Mouse (Mus musculus) midbrain, postnatal 0 days (tissue): ENCODE measurements around the gene Fiz1. TPM values are rescaled to one million over a fixed set of nuclear protein-coding genes. Genes with fewer than 3 reads are reported as not detected.
A peak's percentile ranks its signal among the peaks of the same experiment; 100 is the strongest.

Source experiments
- ATAC-seq: fragments of 200-750 bp; cut with Nextera tagmentation; 2 replicates; pipeline ENCODE4 v1.8.0; 2017; ENCODE audit warnings: moderate number of reproducible peaks, mild to moderate bottlenecking, moderate TSS enrichment, moderate library complexity; ENCODE audit not compliant: low FRiP score
- DNase-seq: peaks from one replicate; pipeline ENCODE4 v3.0.0-alpha.2; 2015; ENCODE audit warnings: low spot score
- H3K27ac ChIP-seq: fragments of 300-500 bp; sonication (generic); 2 replicates; pipeline ENCODE4 v1.5.1; 2014; ENCODE audit warnings: low read depth, mild to moderate bottlenecking, low read length, mixed read lengths
- H3K27me3 ChIP-seq: fragments of 300-500 bp; sonication (generic); 2 replicates; pipeline ENCODE4 v1.6.1; 2014; ENCODE audit warnings: low read length, control low read depth, mixed read lengths; ENCODE audit not compliant: insufficient read depth
- H3K36me3 ChIP-seq: fragments of 300-500 bp; sonication (generic); 2 replicates; pipeline ENCODE4 v1.6.1; 2014; ENCODE audit warnings: low read length, control low read depth, mixed read lengths; ENCODE audit not compliant: insufficient read depth
- H3K4me1 ChIP-seq: fragments of 300-500 bp; sonication (generic); 2 replicates; pipeline ENCODE4 v1.6.1; 2014; ENCODE audit warnings: mild to moderate bottlenecking, control low read depth, antibody characterized with exemption, low read length, mixed read lengths; ENCODE audit not compliant: insufficient read depth
- H3K4me2 ChIP-seq: fragments of 300-500 bp; sonication (generic); 2 replicates; pipeline ENCODE4 v1.6.1; 2014; ENCODE audit warnings: low read depth, mild to moderate bottlenecking, low read length, mixed read lengths; ENCODE audit not compliant: poor library complexity, severe bottlenecking
- H3K4me3 ChIP-seq: fragments of 300-500 bp; sonication (generic); 2 replicates; pipeline ENCODE4 v1.5.1; 2014; ENCODE audit warnings: low read depth, mild to moderate bottlenecking, low read length, moderate library complexity
- H3K9ac ChIP-seq: fragments of 300-500 bp; sonication (generic); replicated peaks from 2 replicates; pipeline ENCODE4 v1.6.1; 2014; ENCODE audit warnings: mild to moderate bottlenecking, low read length, moderate library complexity, mixed read lengths; ENCODE audit not compliant: poor library complexity, severe bottlenecking
- H3K9me3 ChIP-seq: fragments of 300-500 bp; sonication (generic); 2 replicates; pipeline ENCODE4 v1.6.1; 2016; ENCODE audit warnings: low read length, control low read depth
- CTCF ChIP-seq: IDR thresholded peaks from 2 replicates; pipeline ENCODE4 v1.5.1; 2016; ENCODE audit warnings: antibody characterized with exemption, mild to moderate bottlenecking
- WGBS: fragments of 180-500 bp; shearing (Covaris S2); extraction: QIAGEN DNeasy Blood & Tissue Kit; methylation state at CpG from one replicate; pipeline ENCODE4 v1.1.7; 2014; 5-methylcytosine and 5-hydroxymethylcytosine counted together
- polyA plus RNA-seq: library from polyadenylated mRNA; unstranded; fragments of >200 nt; fragmentation: Nextera tagmentation; extraction: Ambion mirVana; gene quantifications from 2 replicates; pipeline ENCODE4 v1.2.1, GENCODE M21; 2015
- total RNA-seq: library from RNA; depleted of rRNA; stranded (reverse); fragments of >200 nt; gene quantifications from 2 replicates; pipeline ENCODE4 v1.2.3, GENCODE M21; 2014; rRNA removed

Gene Fiz1
- total RNA-seq (35.5 and 36.1 TPM in 2 replicates), polyA plus RNA-seq (22.8 and 25.7 TPM in 2 replicates)

GRCm38 (mm10) chr7:5014251-5015117, at the start of gene Fiz1, which contains the start of gene Zfp524:
Fiz1 (minus strand) TSS chr7:5014697.
Zfp524 (plus strand) TSS chr7:5014415.
- TF ChIP-seq CTCF: no peak
- H3K4me3 ChIP-seq: peak within 1 kb of the TSS; percentile 85
- no peaks in the 10 kb centered on the region for H3K9me3 ChIP-seq
- peak; percentile 86 for ATAC-seq
- DNase-seq: peak; percentile 98
- peaks cover 27% of the 10 kb centered on the region for H3K36me3 ChIP-seq
- under 1% methylated on average over 40 of the region's 42 CpGs for WGBS
- H3K4me1 ChIP-seq: no peaks in the 10 kb centered on the region
- no peaks in the 10 kb centered on the region for H3K27me3 ChIP-seq
- H3K27ac ChIP-seq: peak within 1 kb of the TSS; percentile 97
- peak within 1 kb of the TSS; percentile 92 for H3K9ac ChIP-seq
- H3K4me2 ChIP-seq: peak within 1 kb of the TSS; percentile 73

DNA sequence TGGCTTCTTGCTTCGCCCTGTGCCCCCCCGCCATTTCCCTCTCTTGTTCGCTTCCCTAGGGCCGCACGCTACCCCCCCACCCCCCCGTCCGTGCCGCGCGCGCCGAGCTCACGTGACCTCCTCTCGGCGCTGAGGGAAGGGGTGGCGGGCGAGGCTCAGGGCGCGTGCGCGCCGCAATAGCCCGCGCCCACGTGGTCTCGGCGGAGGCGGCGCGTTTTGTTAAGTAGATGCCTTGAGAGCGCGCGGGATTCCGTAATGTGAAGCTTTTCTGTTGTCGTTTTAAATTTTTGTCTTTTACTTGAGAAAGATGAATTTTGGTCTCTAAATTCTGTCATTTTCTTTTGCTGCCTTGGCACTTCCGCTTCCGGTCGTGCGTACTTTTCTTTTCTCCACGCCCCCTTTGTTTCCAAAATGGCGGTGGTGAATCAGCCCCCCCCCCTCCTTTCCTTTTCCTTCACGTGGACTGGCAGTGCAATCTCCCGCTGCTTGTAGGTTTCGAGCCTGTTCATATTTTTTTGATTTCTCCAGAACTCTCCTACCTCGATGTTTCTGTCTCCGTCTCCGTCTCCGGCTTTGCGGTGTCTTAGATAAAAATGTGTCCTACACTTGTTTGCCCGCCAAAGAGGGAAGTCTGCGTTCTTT, 48.0 kb upstream of the Fiz1 start:
- Histone ChIP-seq H3K4me2 (peak overlapping the region; percentile 88), H3K9ac (peak overlapping the region; percentile 81), H3K9me3 (no peaks in the 10 kb centered on the region), H3K4me3 (peak overlapping the region; percentile 70), H3K36me3 (peaks cover 9% of the 10 kb centered on the region; the same call in 1 of the 2 replicates), H3K4me1 (peaks cover 18% of the 10 kb centered on the region; the same call in 1 of the 2 replicates), H3K27me3 (no peaks in the 10 kb centered on the region), H3K27ac (peak overlapping the region; percentile 95)
- DNase-seq (peak; percentile 85), ATAC-seq (peak; percentile 39)
- no peak for TF ChIP-seq CTCF
- under 1% methylated on average over 49 of the region's 51 CpGs for WGBS

GRCm38 (mm10) chr7:5061774-5062359, 47.4 kb upstream of the Fiz1 start, which contains the start of gene U2af2:
U2af2 (plus strand) TSS chr7:5062143.
- Histone ChIP-seq H3K27me3 (no peaks in the 10 kb centered on the region), H3K27ac (peak within 1 kb of the TSS; percentile 95), H3K36me3 (peaks cover 5% of the 10 kb centered on the region; the same call in 1 of the 2 replicates), H3K9me3 (no peaks in the 10 kb centered on the region), H3K4me1 (peaks cover 18% of the 10 kb centered on the region; the same call in 1 of the 2 replicates), H3K9ac (peak within 1 kb of the TSS; percentile 81), H3K4me3 (peak within 1 kb of the TSS; percentile 70), H3K4me2 (peak within 1 kb of the TSS; percentile 88)
- DNase-seq (peak; percentile 94), ATAC-seq (peak; percentile 75)
- TF ChIP-seq CTCF: no peak
- under 1% methylated on average over 60 of the region's 65 CpGs for WGBS

GRCm38 (mm10) chr7:5060944-5061773, 46.7 kb upstream of the Fiz1 start:
- DNase-seq (peak; percentile 99), ATAC-seq (peak; percentile 91)
- peak; percentile 81 for TF ChIP-seq CTCF
- Histone ChIP-seq H3K9me3 (no peaks in the 10 kb centered on the region), H3K4me1 (peaks cover 18% of the 10 kb centered on the region; the same call in 1 of the 2 replicates), H3K36me3 (no peaks in the 10 kb centered on the region), H3K9ac (peak overlapping the region; percentile 81), H3K27me3 (no peaks in the 10 kb centered on the region), H3K4me3 (peak overlapping the region; percentile 70), H3K4me2 (peak overlapping the region; percentile 88), H3K27ac (peak overlapping the region; percentile 95)
- WGBS: under 1% methylated on average over 60 of the region's 60 CpGs

- no peaks in the 10 kb centered on the region; the same call in 1 of the 2 replicates for H3K27me3 ChIP-seq
- peak overlapping the region; percentile 81 for H3K9ac ChIP-seq
- TF ChIP-seq CTCF: peak; percentile 79
- peak; percentile 92 for DNase-seq
- WGBS: 2% methylated on average over 27 of the region's 27 CpGs
- no peak for ATAC-seq
- H3K4me1 ChIP-seq: peaks cover 15% of the 10 kb centered on the region; the same call in 1 of the 2 replicates
- peak overlapping the region; percentile 95 for H3K27ac ChIP-seq
- no peaks in the 10 kb centered on the region for H3K9me3 ChIP-seq
- peak overlapping the region; percentile 70 for H3K4me3 ChIP-seq
- H3K4me2 ChIP-seq: peak overlapping the region; percentile 88
- H3K36me3 ChIP-seq: no peaks in the 10 kb centered on the region
These were observed 45.8 kb upstream of the Fiz1 start for GRCm38 (mm10) chr7:5060239-5060731.
